8 mouse cellular contexts compared by ENCODE assay signal in the genomic region with DNA sequence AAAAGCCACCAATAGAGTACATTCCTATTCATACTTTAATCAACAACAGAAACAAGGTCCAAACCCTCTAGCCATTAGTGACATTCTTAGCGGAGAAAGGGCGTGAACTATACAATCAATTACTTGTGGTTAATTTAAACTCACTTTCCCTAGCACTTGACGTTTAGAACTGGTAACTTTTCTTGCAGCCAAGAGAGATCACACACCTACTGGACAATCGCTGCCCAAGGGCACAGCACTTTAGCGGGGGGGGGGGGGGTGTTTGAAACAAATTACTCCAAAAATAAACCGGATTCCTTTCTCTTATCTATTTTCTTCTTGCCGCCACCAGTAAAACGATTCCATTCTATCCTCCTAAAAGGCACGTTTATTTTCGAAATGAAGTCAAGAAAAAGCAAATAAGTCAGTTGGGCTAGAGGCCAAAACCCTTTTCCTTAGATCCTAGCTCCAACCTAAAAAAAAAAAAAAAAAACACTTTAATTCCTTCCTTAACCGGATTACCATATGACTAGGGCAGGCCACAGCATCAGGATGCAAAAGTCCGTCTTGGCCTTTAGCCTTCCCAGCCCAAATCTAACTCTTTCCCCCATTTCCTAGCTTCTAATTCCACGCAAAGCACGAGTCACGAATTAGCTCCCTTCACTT. TPM values are rescaled to one million over a fixed set of nuclear protein-coding genes. Genes with fewer than 3 reads are reported as not detected.
A peak's percentile ranks its signal among the peaks of the same experiment; 100 is the strongest.
DNase-seq lines count a peak whose midpoint lies in the region; ATAC-seq and TF ChIP-seq lines count a peak whose summit lies in the region.

No protein-coding gene starts in this region.

- WGBS in hindbrain, postnatal 0 days = 1% methylated on average over 15 of the region's 15 CpGs
- 2% methylated on average over 15 of the region's 15 CpGs for WGBS in neural tube, embryonic 13.5 days

- peaks cover 1% of the 10 kb centered on the region; the same call in 1 of the 2 replicates for H3K4me1 ChIP-seq in cortical plate, adult 2 months (ENCODE audit: control insufficient read depth, insufficient read depth, low read length)
- no peaks in the 10 kb centered on the region for H3K4me1 ChIP-seq in hindbrain, postnatal 0 days (ENCODE audit: insufficient read depth, low read length)
- peaks cover 49% of the 10 kb centered on the region for H3K4me1 ChIP-seq in neural tube, embryonic 13.5 days (replicated peaks)

- intact Hi-C loops in left cerebral cortex, adult 2 months (cut with DNase I) = loop anchor here (5.0 to 10.0 kb wide), 9 partner anchors 131 to 1634 kb away; partner anchors contain the start of gene Slc9a9
- intact Hi-C loops in left cerebral cortex, postnatal 36 days (cut with DNase I) = loop anchor here (5.0 to 10.0 kb wide), 5 partner anchors 71 to 1914 kb away; no protein-coding TSS in a partner anchor

- H3K9me3 ChIP-seq in hindbrain, postnatal 0 days (ENCODE audit: low read length) = no peaks in the 10 kb centered on the region
- H3K9me3 ChIP-seq in neural tube, embryonic 13.5 days = no peaks in the 10 kb centered on the region

- peak overlapping the region; percentile 77 for H3K4me2 ChIP-seq in hindbrain, postnatal 0 days (ENCODE audit: low read depth, low read length)
- H3K4me2 ChIP-seq in neural tube, embryonic 13.5 days = peak overlapping the region; percentile 80

- H3K9ac ChIP-seq in hindbrain, postnatal 0 days (replicated peaks; ENCODE audit: low read length) = peak overlapping the region; percentile 86
- H3K9ac ChIP-seq in neural tube, embryonic 13.5 days = peak overlapping the region; percentile 82

- H3K4me3 ChIP-seq in left cerebral cortex, adult 2 months = peak overlapping the region; percentile 74
- peak overlapping the region; percentile 81 for H3K4me3 ChIP-seq in cortical plate, adult 2 months (ENCODE audit: insufficient read depth, low read length)
- peak overlapping the region; percentile 87 for H3K4me3 ChIP-seq in hindbrain, postnatal 0 days (ENCODE audit: low read length)
- peak overlapping the region; percentile 86 for H3K4me3 ChIP-seq in neural tube, embryonic 13.5 days

- TF ChIP-seq POLR2A in cortical plate, adult 2 months (IDR thresholded peaks at IDR 0.05; ENCODE audit: extremely low read depth, insufficient read depth, low read length) = no peak

- no peak for ATAC-seq in hindbrain, postnatal 0 days
- no peak for ATAC-seq in neural tube, embryonic 13.5 days (ENCODE audit: low read depth)

- H3K27ac ChIP-seq in left cerebral cortex, adult 2 months = peak overlapping the region; percentile 92
- H3K27ac ChIP-seq in cortical plate, adult 2 months (ENCODE audit: insufficient read depth, low read length) = no peak overlapping the region
- H3K27ac ChIP-seq in hindbrain, postnatal 0 days = peak overlapping the region; percentile 98
- H3K27ac ChIP-seq in neural tube, embryonic 13.5 days (replicated peaks) = peak overlapping the region; percentile 97

- H3K27me3 ChIP-seq in hindbrain, postnatal 0 days (ENCODE audit: insufficient read depth, low read length) = no peaks in the 10 kb centered on the region
- H3K27me3 ChIP-seq in neural tube, embryonic 13.5 days = no peaks in the 10 kb centered on the region

- TF ChIP-seq CTCF in left cerebral cortex, adult 2 months (IDR thresholded peaks at IDR 0.05) = no peak
- TF ChIP-seq CTCF in cortical plate, adult 2 months (IDR thresholded peaks at IDR 0.05; ENCODE audit: extremely low read depth, insufficient read depth, low read length) = no peak
- no peak for TF ChIP-seq CTCF in hindbrain, postnatal 0 days (IDR thresholded peaks at IDR 0.05; ENCODE audit: low read depth)

- no peaks in the 10 kb centered on the region for H3K36me3 ChIP-seq in hindbrain, postnatal 0 days (ENCODE audit: insufficient read depth, low read length)
- H3K36me3 ChIP-seq in neural tube, embryonic 13.5 days = no peaks in the 10 kb centered on the region

- DNase-seq in left cerebral cortex, adult 2 months (ENCODE audit: extremely low spot score in 1 of 2, low spot score in 2 of 2) = no peak
- DNase-seq in left cerebral cortex, postnatal 36 days (ENCODE audit: low spot score in 2 of 2) = no peak
- peak; percentile 5 for DNase-seq in hindbrain, postnatal 0 days (ENCODE audit: low spot score)
- no peak for DNase-seq in cerebellum, adult 18-20 months
- no peak for DNase-seq in adrenal gland, postnatal 10 days
- DNase-seq in ovary, postnatal 14 days (ENCODE audit: low spot score) = no peak

RNA-seq across cellular contexts. Expression of gene 1190002N15Rik, which starts 1.5 kb away (rescaled TPM):
- total RNA-seq in left cerebral cortex, adult 2 months (2021) = 10 to 100 TPM; 32.8 to 40.1 TPM
- total RNA-seq in left cerebral cortex, postnatal 36 days (2021) = 10 to 100 TPM; 37.9 to 43.3 TPM
- polyA plus RNA-seq in cortical plate, adult 2 months (2012; rRNA removed) = 27.5 and 28.5 TPM in 2 replicates
- 32.4 and 35.4 TPM in 2 replicates for total RNA-seq in hindbrain, postnatal 0 days (2014; rRNA removed)
- polyA plus RNA-seq in hindbrain, postnatal 0 days (2015; fragmentation: Nextera tagmentation; extraction: Ambion mirVana) = 9.4 and 9.6 TPM in 2 replicates
- 11.5 and 13.9 TPM in 2 replicates for polyA plus RNA-seq in neural tube, embryonic 13.5 days (2015; fragmentation: Nextera tagmentation; extraction: Ambion mirVana)
- total RNA-seq in adrenal gland, postnatal 10 days (2021) = 10 to 100 TPM; 24.8 to 24.9 TPM
